Mouse (Mus musculus) lung, postnatal 0 days (tissue): Measurements from ENCODE around the gene Nptn. TPM values are rescaled to one million over a fixed set of nuclear protein-coding genes. Genes with fewer than 3 reads are reported as not detected.

Experiments
- ATAC-seq: fragments of 200-750 bp; cut with Nextera tagmentation; 2 replicates; pipeline ENCODE4 v1.8.0; 2017; ENCODE audit warnings: moderate library complexity
- DNase-seq: peaks from one replicate; pipeline ENCODE4 v3.0.0-alpha.2; 2016; ENCODE audit warnings: low spot score
- H3K27ac ChIP-seq: fragments of 300-500 bp; sonication (generic); 2 replicates; pipeline ENCODE4 v1.5.1; 2014; ENCODE audit warnings: antibody characterized with exemption, mild to moderate bottlenecking, low read length, mixed read lengths
- H3K27me3 ChIP-seq: fragments of 300-500 bp; sonication (generic); replicated peaks from 2 replicates; pipeline ENCODE4 v1.6.1; 2014; ENCODE audit warnings: low read length, mixed read lengths; ENCODE audit not compliant: insufficient read depth
- H3K36me3 ChIP-seq: fragments of 300-500 bp; sonication (generic); 2 replicates; pipeline ENCODE4 v1.6.1; 2014; ENCODE audit warnings: low read length, mixed read lengths; ENCODE audit not compliant: insufficient read depth
- H3K4me1 ChIP-seq: fragments of 300-500 bp; sonication (generic); 2 replicates; pipeline ENCODE4 v1.6.1; 2014; ENCODE audit warnings: antibody characterized with exemption, low read depth, low read length, mixed read lengths; ENCODE audit not compliant: insufficient read depth
- H3K4me2 ChIP-seq: fragments of 300-500 bp; sonication (generic); replicated peaks from 2 replicates; pipeline ENCODE4 v1.6.1; 2014; ENCODE audit warnings: low read depth, mild to moderate bottlenecking, low read length, moderate library complexity, mixed read lengths
- H3K4me3 ChIP-seq: fragments of 300-500 bp; sonication (generic); 2 replicates; pipeline ENCODE4 v1.5.1; 2014; ENCODE audit warnings: low read depth, low read length
- H3K9ac ChIP-seq: fragments of 300-500 bp; sonication (generic); replicated peaks from 2 replicates; pipeline ENCODE4 v1.6.1; 2014; ENCODE audit warnings: low read depth, mild to moderate bottlenecking
- H3K9me3 ChIP-seq: fragments of 300-500 bp; sonication (generic); 2 replicates; pipeline ENCODE4 v1.6.1; 2016; ENCODE audit warnings: low read length, mixed read lengths
- CTCF ChIP-seq: IDR thresholded peaks from 2 replicates; pipeline ENCODE4 v1.5.1; 2016; ENCODE audit warnings: antibody characterized with exemption, mild to moderate bottlenecking
- EP300 ChIP-seq: IDR thresholded peaks from 2 replicates; pipeline ENCODE4 v1.6.1; 2016; ENCODE audit warnings: antibody characterized with exemption, mild to moderate bottlenecking, control low read depth
- WGBS: fragments of 180-500 bp; shearing (Covaris S2); extraction: QIAGEN DNeasy Blood & Tissue Kit; methylation state at CpG from one replicate; pipeline ENCODE4 v1.1.7; 2014; 5-methylcytosine and 5-hydroxymethylcytosine counted together
- polyA plus RNA-seq: library from polyadenylated mRNA; unstranded; fragments of >200 nt; fragmentation: Nextera tagmentation; extraction: Ambion mirVana; gene quantifications from 2 replicates; pipeline ENCODE4 v1.2.1, GENCODE M21; 2015

Nptn gene
- polyA plus RNA-seq, 1 experiment from 2014 or later, result 132 TPM

DNA sequence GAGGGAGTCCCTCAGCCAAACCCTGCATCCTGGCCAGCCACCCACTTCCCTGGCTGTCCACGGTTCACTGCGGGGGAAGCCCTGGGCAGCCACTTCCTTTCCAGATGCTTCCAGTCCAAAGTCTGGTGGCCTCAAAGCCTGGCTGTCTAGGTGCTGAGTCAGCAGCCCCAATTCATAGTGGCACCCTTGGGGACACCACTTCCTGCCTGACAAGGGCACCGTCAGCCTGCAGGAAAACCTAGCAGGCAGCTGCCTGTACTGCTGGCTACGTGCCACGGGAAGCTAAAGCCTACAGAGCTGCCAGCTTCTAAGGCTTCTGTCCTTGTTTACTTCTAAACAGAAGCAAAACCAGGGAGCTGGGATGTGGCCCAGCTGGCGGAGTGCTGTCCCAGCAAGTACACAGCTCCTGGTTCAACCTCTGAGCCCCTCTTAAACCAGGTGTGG lies 40.1 kb upstream of the Nptn start:
- H3K27ac ChIP-seq, result peak overlapping the region; percentile 33; the same call in 1 of the 2 replicates
- H3K9me3 ChIP-seq, result no peaks in the 10 kb centered on the region
- TF ChIP-seq CTCF (no peak), EP300 (peak; percentile 9; the same call in 1 of the 2 replicates)
- H3K27me3 ChIP-seq, result no peaks in the 10 kb centered on the region
- ATAC-seq, result peak; percentile 89
- no peak overlapping the region for H3K4me3 ChIP-seq
- no peak overlapping the region for H3K4me2 ChIP-seq
- peaks cover 3% of the 10 kb centered on the region; the same call in 1 of the 2 replicates for H3K4me1 ChIP-seq
- no peak overlapping the region for H3K9ac ChIP-seq
- 17% methylated on average over 6 of the region's 6 CpGs for WGBS
- peak; percentile 91 for DNase-seq
- H3K36me3 ChIP-seq, result no peaks in the 10 kb centered on the region

GRCm38 (mm10) chr9:58544879-58545324 lies 37.1 kb upstream of the Nptn start:
- H3K9me3 ChIP-seq, result no peaks in the 10 kb centered on the region
- no peak overlapping the region for H3K4me3 ChIP-seq
- ATAC-seq, result 0 out of 2 replicates have a peak, but pooled peaks have one; percentile 32
- no peaks in the 10 kb centered on the region for H3K36me3 ChIP-seq
- no peaks in the 10 kb centered on the region for H3K27me3 ChIP-seq
- TF ChIP-seq CTCF, result no peak
- TF ChIP-seq EP300, result no peak
- DNase-seq, result peak; percentile 52
- 58% methylated on average over 4 of the region's 4 CpGs for WGBS
- peaks cover 3% of the 10 kb centered on the region; the same call in 1 of the 2 replicates for H3K4me1 ChIP-seq
- H3K9ac ChIP-seq, result no peak overlapping the region
- H3K27ac ChIP-seq, result no peak overlapping the region
- no peak overlapping the region for H3K4me2 ChIP-seq

DNA sequence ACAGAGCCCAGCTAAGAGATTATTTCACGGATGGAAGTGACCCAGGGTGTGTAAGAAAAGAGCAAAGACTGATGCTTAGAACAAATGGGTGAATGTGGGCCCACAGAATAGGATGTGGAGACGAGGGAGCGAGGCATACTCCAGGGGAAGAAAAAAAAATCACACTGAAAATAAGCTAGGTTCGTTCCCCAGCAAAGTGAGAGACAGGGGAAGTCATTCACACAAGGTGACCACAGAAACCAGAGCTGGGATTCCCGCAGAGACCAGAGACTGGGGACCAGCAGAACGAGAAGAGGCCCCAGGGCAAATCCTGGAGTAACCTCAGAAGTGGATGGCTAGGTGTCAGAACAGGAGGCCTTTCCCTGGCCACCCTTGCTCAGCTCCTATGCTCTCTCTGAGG lies 36.6 kb upstream of the Nptn start:
- ATAC-seq (no peak), DNase-seq (no peak)
- peaks cover 3% of the 10 kb centered on the region; the same call in 1 of the 2 replicates for H3K4me1 ChIP-seq
- no peak for TF ChIP-seq CTCF
- no peak for TF ChIP-seq EP300
- H3K9me3 ChIP-seq, result no peaks in the 10 kb centered on the region
- H3K27ac ChIP-seq, result no peak overlapping the region
- WGBS, result 77% methylated on average over 6 of the region's 6 CpGs
- no peaks in the 10 kb centered on the region for H3K27me3 ChIP-seq
- no peaks in the 10 kb centered on the region for H3K36me3 ChIP-seq
- no peak overlapping the region for H3K4me3 ChIP-seq
- no peak overlapping the region for H3K9ac ChIP-seq
- no peak overlapping the region for H3K4me2 ChIP-seq

- H3K36me3 ChIP-seq, result no peaks in the 10 kb centered on the region
- H3K9ac ChIP-seq, result no peak overlapping the region
- WGBS, result 70% methylated on average over 11 of the region's 11 CpGs
- no peak for ATAC-seq
- no peaks in the 10 kb centered on the region for H3K27me3 ChIP-seq
- no peak overlapping the region for H3K27ac ChIP-seq
- TF ChIP-seq CTCF (no peak), EP300 (no peak)
- H3K4me1 ChIP-seq, result peaks cover 1% of the 10 kb centered on the region; the same call in 1 of the 2 replicates
- H3K9me3 ChIP-seq, result no peaks in the 10 kb centered on the region
- DNase-seq, result peak; percentile 17
- no peak overlapping the region for H3K4me3 ChIP-seq
- no peak overlapping the region for H3K4me2 ChIP-seq
Measured at GRCm38 (mm10) chr9:58546630-58547360, 35.2 kb upstream of the Nptn start.

DNA sequence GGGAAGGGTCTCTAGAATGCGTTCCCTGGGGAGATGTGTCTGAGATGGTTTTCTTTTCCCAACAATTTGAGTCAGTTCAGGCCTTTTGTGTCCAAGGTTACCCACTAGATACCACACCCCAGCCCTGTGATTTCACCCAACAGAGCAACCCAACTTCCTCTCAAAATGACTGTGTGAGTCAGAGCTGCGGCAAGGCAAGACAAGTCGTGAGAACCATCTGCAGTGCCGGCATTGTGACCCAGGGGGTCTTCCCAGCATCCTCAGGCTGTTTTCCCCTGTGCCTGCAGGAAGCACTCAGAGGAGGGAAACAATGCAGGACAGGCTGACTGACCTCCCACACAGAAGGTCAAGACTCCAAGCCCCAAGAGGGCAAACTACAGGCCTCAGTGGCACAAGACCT lies 33.1 kb upstream of the Nptn start:
- Histone ChIP-seq H3K27ac (no peak overlapping the region), H3K27me3 (no peaks in the 10 kb centered on the region), H3K9ac (no peak overlapping the region), H3K4me2 (no peak overlapping the region), H3K9me3 (no peaks in the 10 kb centered on the region), H3K36me3 (no peaks in the 10 kb centered on the region), H3K4me3 (no peak overlapping the region), H3K4me1 (no peaks in the 10 kb centered on the region)
- 55% methylated on average over 4 of the region's 4 CpGs for WGBS
- no peak for TF ChIP-seq CTCF
- TF ChIP-seq EP300, result no peak
- no peak for ATAC-seq
- DNase-seq, result no peak

- Histone ChIP-seq H3K27ac (no peak overlapping the region), H3K9ac (no peak overlapping the region), H3K27me3 (no peaks in the 10 kb centered on the region), H3K36me3 (no peaks in the 10 kb centered on the region), H3K4me1 (peaks cover 4% of the 10 kb centered on the region; the same call in 1 of the 2 replicates), H3K4me2 (no peak overlapping the region), H3K9me3 (no peaks in the 10 kb centered on the region), H3K4me3 (no peak overlapping the region)
- 0 out of 2 replicates have a peak, but pooled peaks have one; percentile 29 for ATAC-seq
- DNase-seq, result no peak
- WGBS, result 67% methylated on average over 3 of the region's 3 CpGs
- TF ChIP-seq CTCF (no peak), EP300 (no peak)
Measured at GRCm38 (mm10) chr9:58549694-58550093, 32.3 kb upstream of the Nptn start.
